Mouse (Mus musculus) erythroblast, embryonic 14.5 days (primary cell): ENCODE results near the gene Tfb2m. TPM values are rescaled to one million over a fixed set of nuclear protein-coding genes. Genes with fewer than 3 reads are reported as not detected.

ENCODE experiments used
- H3K27me3 ChIP-seq: 2 replicates; pipeline ENCODE4 v1.6.1; 2012; ENCODE audit warnings: inconsistent platforms; ENCODE audit not compliant: control insufficient read depth
- H3K36me3 ChIP-seq: 2 replicates; pipeline ENCODE4 v1.6.1; 2012; ENCODE audit warnings: mild to moderate bottlenecking, inconsistent platforms; ENCODE audit not compliant: control insufficient read depth
- H3K4me1 ChIP-seq: 2 replicates; pipeline ENCODE4 v1.6.1; 2012; ENCODE audit warnings: inconsistent platforms; ENCODE audit not compliant: control insufficient read depth
- H3K4me3 ChIP-seq: replicated peaks from 2 replicates; pipeline ENCODE3; 2012; ENCODE audit warnings: moderate library complexity, mild to moderate bottlenecking, inconsistent platforms
- H3K9me3 ChIP-seq: 2 replicates; pipeline ENCODE4 v1.6.1; 2012; ENCODE audit warnings: low read length, inconsistent platforms, mixed read lengths; ENCODE audit not compliant: control insufficient read depth
- GATA1 ChIP-seq: IDR thresholded peaks from 2 replicates; pipeline ENCODE4 v1.6.1; 2012; ENCODE audit warnings: low read length, inconsistent platforms, mixed read lengths
- TAL1 ChIP-seq: IDR thresholded peaks from 3 replicates; pipeline ENCODE4 v1.6.1; 2012; ENCODE audit warnings: low read length, inconsistent platforms, mixed read lengths
- polyA plus RNA-seq: library from polyadenylated mRNA; stranded (reverse); fragments of >175 nt; gene quantifications from 2 replicates; pipeline ENCODE4 v1.2.3, GENCODE M21; 2012

Tfb2m gene
- polyA plus RNA-seq, 1 experiment = 0.32 TPM

DNA sequence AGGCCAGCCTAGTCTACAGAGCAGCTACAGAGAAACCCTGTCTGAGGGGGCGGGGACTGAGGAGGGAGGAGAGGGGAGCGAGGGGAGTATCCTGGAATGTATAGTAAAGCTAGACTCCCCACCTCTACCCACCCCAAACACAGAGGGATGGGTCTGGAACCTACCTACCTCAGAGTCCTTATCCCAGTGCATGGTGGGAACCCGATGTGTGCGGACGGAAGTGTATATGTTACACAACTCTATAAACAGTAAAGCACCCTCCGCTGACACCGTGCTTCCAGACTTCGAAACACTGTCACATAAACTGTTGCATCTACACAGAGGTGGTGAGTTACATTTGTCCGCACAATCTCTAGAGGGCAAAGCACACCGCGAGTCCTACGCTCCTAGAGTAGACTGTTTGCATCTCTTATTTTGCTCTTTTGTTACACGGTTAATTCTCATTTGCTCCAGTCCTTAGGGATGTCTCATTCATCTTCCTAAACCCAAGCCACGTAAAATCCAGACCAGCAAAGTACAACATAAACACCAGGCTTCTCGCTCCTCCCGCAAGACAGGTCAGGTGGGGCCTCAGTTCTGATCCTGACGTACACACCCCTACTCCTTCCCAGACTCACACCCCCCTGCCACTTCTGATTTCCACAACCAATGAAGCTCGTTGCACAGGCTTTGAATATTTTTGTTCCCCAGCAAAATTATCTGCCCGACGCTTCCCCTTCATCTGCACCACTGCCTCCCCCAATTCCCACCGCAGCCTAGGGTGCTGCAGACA is 28.9 kb downstream of the Tfb2m start:
- Histone ChIP-seq H3K9me3 (no peaks in the 10 kb centered on the region), H3K36me3 (no peaks in the 10 kb centered on the region), H3K4me1 (peaks cover 22% of the 10 kb centered on the region), H3K27me3 (no peaks in the 10 kb centered on the region), H3K4me3 (peak overlapping the region; percentile 96)
- no peak for TF ChIP-seq GATA1
- no peak for TF ChIP-seq TAL1

DNA sequence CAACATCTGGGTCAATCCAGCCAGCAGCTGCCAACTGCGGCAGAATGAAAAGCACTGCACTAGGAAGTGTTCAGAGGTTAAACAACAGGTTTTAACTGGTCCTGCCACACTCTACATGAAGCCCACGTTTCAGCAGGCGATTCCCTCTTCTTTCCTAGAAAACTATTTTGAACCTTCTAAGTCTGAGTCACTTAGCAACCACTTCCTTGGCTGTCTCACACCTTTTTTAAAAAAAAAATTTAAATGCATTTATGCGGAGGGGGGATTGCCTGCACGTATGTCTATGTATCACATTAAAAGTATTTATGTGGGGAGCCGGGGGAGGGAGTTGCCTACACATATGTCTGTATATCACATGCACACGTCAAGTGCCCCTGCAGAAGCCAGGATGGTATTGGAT is 34.2 kb downstream of the Tfb2m start:
- Histone ChIP-seq H3K36me3 (no peaks in the 10 kb centered on the region), H3K27me3 (no peaks in the 10 kb centered on the region), H3K4me1 (peaks cover 9% of the 10 kb centered on the region), H3K9me3 (no peaks in the 10 kb centered on the region), H3K4me3 (no peak overlapping the region)
- no peak for TF ChIP-seq TAL1
- TF ChIP-seq GATA1 = no peak

DNA sequence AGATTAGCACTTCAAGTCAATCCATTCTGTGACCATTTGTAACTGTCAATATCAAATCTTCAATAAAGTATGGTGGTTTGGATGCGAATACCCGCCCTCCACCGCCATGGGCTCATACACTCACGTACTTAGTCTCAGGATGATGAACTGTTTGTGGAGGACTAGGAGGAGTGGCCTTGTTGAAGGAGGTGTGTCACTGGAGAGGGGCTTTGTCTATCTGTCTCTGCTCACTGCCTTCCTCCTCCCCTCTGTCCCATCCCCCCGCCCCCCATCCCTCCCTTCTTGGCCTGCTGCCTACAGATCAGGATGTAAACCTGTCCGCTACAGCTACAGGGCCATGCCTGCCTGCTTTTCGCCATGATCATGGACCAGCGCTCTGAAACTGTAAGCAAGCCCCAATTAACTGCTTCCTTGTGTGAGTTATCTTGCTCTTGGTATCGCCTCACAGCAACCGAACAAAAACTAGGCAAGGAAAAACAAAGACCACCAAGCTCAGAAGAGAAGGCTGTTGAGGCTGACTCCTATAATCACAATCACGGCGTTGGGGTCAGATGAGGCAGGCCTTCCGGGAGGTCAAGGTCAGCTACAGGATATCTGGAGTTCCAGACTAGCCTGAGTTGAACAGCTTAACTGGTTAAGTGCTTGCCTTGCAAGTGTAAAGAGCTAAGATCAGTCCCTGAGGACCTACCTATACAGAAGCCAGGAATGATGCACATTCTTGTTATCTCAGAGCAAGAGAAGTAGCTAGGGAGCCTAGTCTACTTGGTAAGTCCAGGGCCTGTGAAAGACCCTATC is 35.3 kb downstream of the Tfb2m start:
- H3K4me1 ChIP-seq = peaks cover 1% of the 10 kb centered on the region; the same call in 1 of the 2 replicates
- no peaks in the 10 kb centered on the region for H3K27me3 ChIP-seq
- no peaks in the 10 kb centered on the region for H3K9me3 ChIP-seq
- H3K36me3 ChIP-seq = no peaks in the 10 kb centered on the region
- H3K4me3 ChIP-seq = no peak overlapping the region
- no peak for TF ChIP-seq GATA1
- TF ChIP-seq TAL1 = no peak

DNA sequence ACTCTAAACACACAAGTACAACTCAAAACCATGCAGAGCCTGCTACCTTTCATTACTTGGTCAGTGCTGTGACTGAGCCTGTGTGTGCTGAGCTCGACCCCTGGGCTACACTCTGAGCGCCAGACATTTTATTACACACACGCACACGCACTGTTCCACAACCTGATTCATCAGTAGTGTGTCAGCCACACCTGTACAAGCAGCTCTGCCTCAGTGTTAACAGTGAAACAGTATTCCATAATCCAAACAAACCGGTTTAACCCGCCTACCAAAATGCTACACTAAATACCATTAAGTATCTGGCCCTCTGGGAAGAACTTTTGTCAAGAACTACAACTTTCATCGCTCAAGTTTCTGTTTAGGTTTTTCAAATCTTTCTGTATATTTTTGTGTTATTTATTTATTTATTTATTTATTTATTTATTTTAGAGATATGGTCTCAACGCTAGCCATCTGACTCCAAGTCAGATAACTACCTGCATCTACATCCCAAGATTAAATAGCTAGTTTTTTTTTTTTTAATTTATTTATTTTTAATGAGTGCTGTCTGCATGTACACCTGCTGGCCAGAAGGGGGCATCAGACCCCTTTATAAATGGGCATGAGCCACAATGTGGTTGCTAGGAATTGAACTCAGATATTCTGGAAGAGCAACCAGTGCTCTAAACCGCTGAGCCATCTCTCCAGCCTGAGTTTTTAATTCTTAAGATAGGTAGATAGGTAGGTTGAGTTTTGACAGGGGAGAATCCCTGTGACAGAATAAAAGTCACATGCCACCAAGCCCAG is 39.3 kb downstream of the Tfb2m start:
- Histone ChIP-seq H3K36me3 (no peaks in the 10 kb centered on the region), H3K9me3 (no peaks in the 10 kb centered on the region), H3K27me3 (no peaks in the 10 kb centered on the region), H3K4me1 (no peaks in the 10 kb centered on the region), H3K4me3 (no peak overlapping the region)
- TF ChIP-seq GATA1 (no peak), TAL1 (no peak)

DNA sequence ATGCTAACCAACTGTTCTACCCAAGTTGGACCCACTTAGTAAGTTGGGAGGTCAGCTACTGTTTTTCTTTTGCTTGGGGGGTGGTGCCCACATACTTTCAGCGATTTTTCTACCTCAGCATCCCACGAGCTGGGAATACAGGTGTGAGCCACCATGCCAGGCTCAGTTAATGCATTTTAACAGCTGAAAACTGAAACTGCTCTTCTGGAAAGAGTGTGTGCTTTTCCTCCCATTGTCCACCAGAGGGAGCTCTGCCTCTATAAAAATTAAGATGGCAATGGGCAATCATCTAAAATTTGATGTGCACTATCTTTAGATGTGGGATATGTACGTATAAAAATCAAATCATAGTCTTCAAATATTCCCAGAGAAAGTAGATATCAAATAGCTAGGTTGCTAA is 43.5 kb downstream of the Tfb2m start:
- TF ChIP-seq GATA1 (no peak), TAL1 (no peak)
- Histone ChIP-seq H3K9me3 (no peaks in the 10 kb centered on the region), H3K36me3 (no peaks in the 10 kb centered on the region), H3K4me1 (no peaks in the 10 kb centered on the region), H3K4me3 (no peak overlapping the region), H3K27me3 (no peaks in the 10 kb centered on the region)

DNA sequence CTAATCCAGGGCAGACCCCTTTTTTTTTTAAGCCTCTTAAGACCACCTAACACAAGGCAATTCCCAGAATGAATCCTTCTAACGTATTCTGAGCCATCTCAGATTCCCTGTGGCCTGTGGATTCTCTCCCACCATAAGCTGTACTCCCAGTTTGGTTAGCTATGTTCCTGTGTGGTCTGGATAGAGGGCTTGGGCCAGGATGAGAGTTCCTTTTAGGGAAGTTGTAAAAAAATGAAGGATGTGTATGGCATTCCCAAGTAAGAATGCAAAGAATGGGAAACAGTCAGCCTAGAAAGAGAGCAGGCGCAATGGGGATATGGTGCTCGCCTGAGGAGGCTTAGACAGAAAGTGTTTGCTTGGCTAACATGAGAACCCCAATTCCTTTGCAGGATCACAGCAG is 46.8 kb downstream of the Tfb2m start:
- no peaks in the 10 kb centered on the region for H3K27me3 ChIP-seq
- H3K36me3 ChIP-seq = no peaks in the 10 kb centered on the region
- no peak for TF ChIP-seq GATA1
- no peak for TF ChIP-seq TAL1
- no peak overlapping the region for H3K4me3 ChIP-seq
- no peaks in the 10 kb centered on the region for H3K4me1 ChIP-seq
- no peaks in the 10 kb centered on the region for H3K9me3 ChIP-seq

DNA sequence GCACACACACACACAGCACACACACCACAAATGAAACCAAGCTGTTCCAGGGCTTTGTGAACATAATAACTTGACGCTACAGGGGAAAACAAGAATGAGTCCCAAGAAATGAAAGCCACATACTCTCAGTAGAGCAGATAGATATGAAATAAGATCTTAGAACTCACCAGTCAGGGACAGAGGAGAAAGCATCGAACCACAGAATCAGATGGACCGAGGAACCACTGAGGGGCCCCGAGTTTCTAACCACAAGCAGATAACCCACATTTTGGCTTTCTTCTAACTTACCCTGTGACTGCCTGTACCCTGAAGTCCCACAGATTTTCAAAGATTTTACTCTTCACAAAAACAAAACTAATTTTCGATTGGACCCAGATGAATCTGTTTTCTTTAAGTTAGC is 53.2 kb downstream of the Tfb2m start:
- no peak for TF ChIP-seq GATA1
- no peak for TF ChIP-seq TAL1
- H3K9me3 ChIP-seq = no peaks in the 10 kb centered on the region
- no peak overlapping the region for H3K4me3 ChIP-seq
- no peaks in the 10 kb centered on the region for H3K27me3 ChIP-seq
- no peaks in the 10 kb centered on the region for H3K36me3 ChIP-seq
- peaks cover 1% of the 10 kb centered on the region; the same call in 1 of the 2 replicates for H3K4me1 ChIP-seq

DNA sequence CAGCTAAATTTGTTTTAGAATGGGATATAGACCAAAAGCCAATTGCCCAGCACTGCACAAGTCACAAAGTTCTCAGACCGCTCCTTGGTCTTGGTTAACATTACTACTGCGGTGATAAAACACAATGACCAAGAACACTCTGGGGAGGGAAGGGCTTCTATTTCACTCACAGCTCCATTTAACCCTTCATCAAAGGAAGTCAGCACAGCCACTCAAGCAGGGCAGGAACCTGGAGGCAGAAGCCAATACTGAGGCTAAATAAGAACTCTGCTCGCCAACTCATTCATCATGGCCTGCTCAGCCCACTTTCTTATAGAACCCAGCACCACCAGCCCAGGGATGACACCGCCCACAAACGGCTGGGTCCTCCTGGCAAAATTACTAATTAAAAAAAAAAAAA is 57.5 kb downstream of the Tfb2m start:
- Histone ChIP-seq H3K4me3 (no peak overlapping the region), H3K9me3 (no peaks in the 10 kb centered on the region), H3K4me1 (peaks cover 1% of the 10 kb centered on the region; the same call in 1 of the 2 replicates), H3K36me3 (no peaks in the 10 kb centered on the region), H3K27me3 (no peaks in the 10 kb centered on the region)
- TF ChIP-seq TAL1 (no peak), GATA1 (no peak)

DNA sequence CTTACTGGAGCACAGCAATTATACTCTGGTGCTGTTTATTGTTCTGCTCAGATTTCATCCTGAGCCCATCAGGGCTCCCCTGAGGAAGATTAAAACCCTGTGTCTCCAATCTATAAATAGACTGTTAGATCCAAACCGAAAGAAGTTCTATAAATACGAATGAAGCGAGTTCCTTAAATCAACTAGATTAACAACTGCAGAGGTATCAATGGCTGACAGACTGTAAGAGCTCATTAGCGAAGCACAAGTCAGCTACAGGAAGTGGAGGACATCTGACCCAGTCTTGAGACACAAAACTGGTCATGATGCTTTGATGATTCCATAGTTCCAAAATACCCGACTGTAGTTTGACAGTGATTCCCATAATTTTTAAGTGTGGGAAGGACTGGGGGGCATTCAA is 58.1 kb downstream of the Tfb2m start:
- Histone ChIP-seq H3K4me3 (no peak overlapping the region), H3K27me3 (no peaks in the 10 kb centered on the region), H3K9me3 (no peaks in the 10 kb centered on the region), H3K4me1 (peaks cover 1% of the 10 kb centered on the region; the same call in 1 of the 2 replicates), H3K36me3 (no peaks in the 10 kb centered on the region)
- TF ChIP-seq GATA1 (no peak), TAL1 (no peak)
